Mouse (Mus musculus) adrenal gland, adult (tissue): ENCODE measurements around the gene Kcns3.
A peak's percentile ranks its signal among the peaks of the same experiment; 100 is the strongest.

Source experiments
- DNase-seq, 2 experiments: peaks; one replicate each; pipeline ENCODE4 v3.0.0; 2022 to 2023; ENCODE audit warnings: low spot score in 1 of 2; ENCODE audit not compliant: inconsistent age in 2 of 2

Gene Kcns3

GRCm38 (mm10) chr12:11151015-11151414 is at the start of gene Kcns3:
Gene Kcns3, minus strand, starts transcription at chr12:11151056.
- no peak for DNase-seq

DNA sequence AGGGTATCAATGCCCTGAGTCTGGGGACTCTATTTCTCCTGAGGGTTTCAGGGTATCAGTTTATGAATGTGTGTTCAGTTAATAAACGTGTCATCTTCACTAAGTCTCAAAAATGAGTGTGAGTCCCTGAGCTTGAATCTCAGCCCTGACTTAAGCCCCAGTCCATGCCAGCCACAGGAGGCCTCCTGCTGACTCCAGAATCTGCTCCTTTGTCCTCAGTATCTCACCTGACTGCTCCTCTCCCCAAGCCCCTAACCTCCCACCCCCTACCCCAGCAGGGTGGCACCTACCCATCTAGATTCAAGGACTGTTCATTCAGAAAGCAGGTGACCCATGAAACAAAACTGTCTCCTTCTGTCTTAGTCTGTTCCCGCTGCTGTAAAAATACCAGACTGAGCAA is 47.7 kb upstream of the Kcns3 start:
- no peak for DNase-seq

DNA sequence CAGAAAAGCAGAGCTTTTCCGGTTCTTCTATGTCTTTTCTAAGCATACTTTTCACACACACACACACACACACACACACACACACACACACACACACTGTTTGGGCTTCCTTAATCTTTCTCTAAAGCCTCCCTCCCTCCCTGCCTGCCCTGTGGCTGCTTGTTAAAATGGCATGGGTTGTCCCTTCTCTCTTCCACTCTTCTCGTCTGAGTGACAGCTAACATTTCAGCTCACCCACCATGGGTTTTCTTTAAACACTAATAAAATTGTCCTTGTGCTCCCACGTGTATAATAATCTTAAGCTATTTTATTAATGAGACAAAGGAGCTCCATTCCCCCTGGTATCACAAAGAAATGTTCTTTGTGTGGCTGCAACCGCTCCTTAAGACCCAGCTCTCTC is 47.2 kb upstream of the Kcns3 start:
- no peak for DNase-seq

- DNase-seq: no peak
These were observed 46.0 kb upstream of the Kcns3 start for GRCm38 (mm10) chr12:11196830-11197229.

DNA sequence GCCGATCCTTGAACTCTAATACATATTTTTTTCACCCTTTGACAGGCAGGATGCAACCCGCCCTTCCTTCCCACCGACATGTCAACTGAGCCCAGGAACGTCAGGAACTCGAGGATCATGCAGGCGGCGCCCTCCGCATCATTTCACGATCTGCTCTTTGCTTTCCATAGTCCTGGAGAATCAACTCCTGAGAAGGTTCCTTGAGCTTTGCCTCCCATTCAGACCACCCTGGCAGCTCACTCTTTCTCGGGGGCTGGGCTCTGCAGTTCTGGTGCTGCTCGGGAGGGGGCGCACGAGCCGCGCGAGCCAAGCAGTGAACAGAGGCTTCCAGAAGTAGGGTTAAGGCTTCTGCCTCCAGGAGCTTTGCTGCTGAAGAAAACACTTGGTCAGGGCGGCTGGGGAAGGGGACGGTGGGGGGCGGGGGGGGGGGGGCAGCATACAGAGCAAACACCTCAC is 45.3 kb upstream of the Kcns3 start:
- DNase-seq: peak; percentile 70 to 93

- DNase-seq: peak in 1 of 2 experiments; percentile 59
These were observed 44.2 kb upstream of the Kcns3 start for GRCm38 (mm10) chr12:11195031-11195430.

DNA sequence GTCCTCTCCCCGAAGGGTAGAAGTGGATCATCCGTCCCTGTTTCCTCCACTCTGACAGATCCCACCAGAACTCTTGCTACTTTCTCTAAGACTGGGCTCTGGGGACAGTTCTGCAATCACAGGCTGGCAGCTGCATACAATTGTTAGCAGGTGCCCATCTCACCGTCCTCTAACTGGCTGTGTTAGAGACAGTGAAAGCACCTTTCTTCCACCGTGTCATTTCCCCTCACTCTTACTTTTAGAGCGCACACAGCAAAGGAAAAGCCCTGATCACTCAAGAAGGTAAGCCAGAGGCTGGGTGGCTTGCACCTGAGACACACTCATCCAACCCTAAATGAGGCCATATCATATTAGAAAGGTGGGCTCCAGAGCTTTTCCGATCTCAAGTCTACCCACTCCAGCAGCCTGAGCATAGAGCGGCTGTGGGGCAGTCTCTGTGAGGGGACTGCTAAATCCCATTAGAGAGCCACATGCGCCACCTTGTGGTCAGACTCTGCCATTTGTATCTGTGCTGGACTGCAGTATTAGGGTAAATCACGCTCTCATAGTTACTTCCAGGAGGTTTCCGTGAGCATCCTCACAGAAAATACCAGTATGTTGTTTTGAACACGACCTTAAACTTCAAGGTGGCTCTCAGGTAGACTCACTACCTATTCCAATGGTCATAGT is 27.8 kb upstream of the Kcns3 start:
- peak; percentile 81 to 95 for DNase-seq

- peak in 1 of 2 experiments; percentile 49 for DNase-seq
These were observed 26.8 kb upstream of the Kcns3 start for GRCm38 (mm10) chr12:11177408-11178394.

DNA sequence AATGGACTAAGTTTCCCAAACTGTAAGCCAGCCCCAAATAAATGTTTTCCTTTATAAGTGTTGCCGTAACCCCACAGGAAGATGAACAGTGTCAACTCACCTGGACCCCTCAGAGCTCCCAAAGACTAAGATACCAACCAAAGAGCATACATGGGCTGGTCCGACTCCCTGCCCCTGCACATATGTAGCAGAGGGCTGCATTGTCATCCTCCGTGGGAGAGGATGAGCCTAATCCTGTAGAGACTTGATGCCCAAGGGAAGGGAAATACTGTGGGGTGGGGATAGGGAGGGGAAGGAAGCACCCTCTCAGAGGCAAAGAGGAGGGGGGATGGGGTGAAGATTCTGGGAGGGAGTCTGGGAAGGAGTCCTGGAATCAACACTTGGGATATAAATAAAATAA is 7.8 kb upstream of the Kcns3 start:
- no peak for DNase-seq

GRCm38 (mm10) chr12:11155123-11155522 is 4.3 kb upstream of the Kcns3 start:
- no peak for DNase-seq

GRCm38 (mm10) chr12:11153587-11153986 is 2.7 kb upstream of the Kcns3 start:
- DNase-seq: no peak

DNA sequence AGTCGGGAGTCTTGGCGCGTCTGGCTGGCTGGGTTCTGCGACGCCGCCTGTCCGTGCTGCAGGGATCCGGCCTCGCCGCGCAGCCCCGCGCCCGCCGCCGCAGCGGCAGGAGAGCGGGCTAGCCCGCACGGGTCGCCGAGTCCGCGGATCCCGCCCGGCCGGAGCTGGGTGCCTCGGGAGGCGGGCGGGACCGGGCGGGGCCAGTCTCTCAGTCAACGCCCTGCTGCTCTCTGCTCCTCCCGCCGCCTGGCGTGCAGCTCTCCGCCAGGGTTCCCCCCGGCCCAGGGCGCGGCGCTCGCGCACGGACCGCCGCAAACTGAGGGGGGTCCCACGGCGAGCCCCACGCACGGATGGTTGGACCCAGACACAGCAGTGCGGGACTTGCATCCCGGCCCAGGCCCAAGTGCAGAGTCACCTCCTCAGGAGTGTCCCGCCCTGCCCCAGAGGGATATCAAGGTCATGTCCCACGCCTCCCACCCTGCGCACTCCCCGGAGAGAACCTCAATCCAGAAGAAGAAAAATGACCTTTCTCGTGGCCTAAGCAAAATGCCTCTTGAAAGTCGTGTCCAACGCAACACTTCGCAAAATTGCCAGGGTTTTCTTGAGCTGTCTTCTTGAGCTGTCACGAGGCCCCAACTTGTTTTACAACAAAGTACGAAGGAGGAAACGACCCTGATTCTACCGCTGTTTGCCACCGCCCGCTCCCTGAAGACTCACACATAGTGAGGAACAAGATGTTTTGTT is 492 bp downstream of the Kcns3 start:
- DNase-seq: peak; percentile 31 to 80

DNA sequence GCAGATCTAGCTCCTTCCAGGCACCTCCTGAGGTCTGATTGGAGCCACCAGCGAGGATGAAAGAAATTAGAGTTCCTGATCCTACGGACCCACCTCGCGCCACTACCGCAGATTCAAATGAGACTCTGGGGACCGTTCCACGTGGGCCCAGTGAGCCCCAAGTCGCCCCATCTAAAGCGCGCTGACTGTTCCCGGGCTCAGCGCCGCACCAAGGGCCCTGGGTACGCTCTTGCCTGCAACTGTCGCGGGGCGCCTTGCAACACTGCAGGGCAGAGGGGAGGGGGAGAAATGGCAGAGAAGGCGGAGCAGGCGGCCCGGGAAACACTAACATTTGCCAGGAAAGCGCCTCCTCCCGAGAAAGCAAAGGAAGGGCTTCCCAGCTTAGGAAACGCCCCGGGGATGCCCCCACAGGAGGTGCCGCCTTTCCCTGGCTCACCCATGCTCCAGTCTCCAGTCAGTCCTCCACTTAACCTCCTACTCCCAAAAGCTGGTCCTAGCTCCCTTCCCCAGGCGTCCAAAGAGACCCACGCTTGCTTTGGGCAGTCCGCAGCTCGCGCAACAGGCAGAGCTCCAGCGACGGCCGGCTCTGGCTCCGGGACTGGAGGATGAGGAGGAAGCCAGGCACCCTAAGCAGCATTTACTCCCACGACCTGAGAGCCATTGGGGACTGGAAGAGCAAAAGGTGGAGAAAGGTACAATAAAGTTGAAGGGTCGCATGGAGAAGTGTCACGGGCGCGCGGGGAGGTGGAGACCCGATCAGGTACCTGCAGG is 1.2 kb downstream of the Kcns3 start:
- DNase-seq: peak; percentile 41 to 84

- DNase-seq: no peak
These were observed 1.8 kb downstream of the Kcns3 start for GRCm38 (mm10) chr12:11149121-11149420.

DNA sequence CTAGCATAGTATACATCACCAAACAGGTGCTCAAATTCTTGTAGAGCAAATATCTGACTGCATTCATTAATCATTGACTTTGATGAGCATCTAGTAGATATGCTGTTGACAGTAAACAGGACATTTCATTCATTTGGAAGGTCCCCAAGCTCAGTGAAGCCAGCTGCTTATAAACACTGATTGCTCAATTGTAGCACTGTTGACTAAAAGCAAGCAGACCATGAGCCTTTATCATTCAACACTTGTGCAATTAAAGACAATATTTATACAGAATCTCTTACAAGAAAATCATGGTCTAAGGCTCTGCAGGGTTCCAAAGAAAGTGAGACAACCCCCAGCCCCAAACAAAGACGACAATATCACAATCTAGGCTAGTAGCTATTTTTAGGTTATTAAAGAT is 6.0 kb downstream of the Kcns3 start:
- no peak for DNase-seq

- no peak for DNase-seq
These were observed 18.4 kb downstream of the Kcns3 start for GRCm38 (mm10) chr12:11132418-11132817.

- no peak for DNase-seq
These were observed 21.7 kb downstream of the Kcns3 start for GRCm38 (mm10) chr12:11129188-11129587.

- DNase-seq: no peak
These were observed 24.6 kb downstream of the Kcns3 start for GRCm38 (mm10) chr12:11126186-11126759.

- no peak for DNase-seq
These were observed 49.3 kb downstream of the Kcns3 start for GRCm38 (mm10) chr12:11101565-11101964.

- DNase-seq: no peak
These were observed 62.1 kb downstream of the Kcns3 start for GRCm38 (mm10) chr12:11088626-11089372.
